Mouse (Mus musculus): ENCODE measurements around the gene Smg6.

Smg6 gene

DNA sequence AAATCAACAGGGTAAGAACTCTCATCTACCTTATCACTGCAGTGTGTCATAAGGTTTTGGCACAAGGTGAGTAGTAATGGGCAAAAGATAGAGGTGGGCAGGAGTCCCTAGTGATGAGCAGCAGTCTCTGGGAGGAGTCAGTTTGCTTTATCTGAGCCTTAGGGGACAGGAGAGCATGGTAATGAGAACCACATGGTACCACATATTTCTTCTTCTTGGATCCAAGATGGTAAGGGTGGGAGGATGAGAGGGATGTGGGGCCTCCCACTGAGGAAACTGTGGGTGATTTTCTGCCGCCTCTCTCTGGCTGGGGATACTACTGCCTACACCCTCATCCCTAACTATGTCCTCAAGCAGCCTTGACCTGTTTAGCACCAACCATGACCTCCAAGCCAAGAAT, 125.6 kb downstream of the Smg6 start:
- DNase-seq: no peak

DNA sequence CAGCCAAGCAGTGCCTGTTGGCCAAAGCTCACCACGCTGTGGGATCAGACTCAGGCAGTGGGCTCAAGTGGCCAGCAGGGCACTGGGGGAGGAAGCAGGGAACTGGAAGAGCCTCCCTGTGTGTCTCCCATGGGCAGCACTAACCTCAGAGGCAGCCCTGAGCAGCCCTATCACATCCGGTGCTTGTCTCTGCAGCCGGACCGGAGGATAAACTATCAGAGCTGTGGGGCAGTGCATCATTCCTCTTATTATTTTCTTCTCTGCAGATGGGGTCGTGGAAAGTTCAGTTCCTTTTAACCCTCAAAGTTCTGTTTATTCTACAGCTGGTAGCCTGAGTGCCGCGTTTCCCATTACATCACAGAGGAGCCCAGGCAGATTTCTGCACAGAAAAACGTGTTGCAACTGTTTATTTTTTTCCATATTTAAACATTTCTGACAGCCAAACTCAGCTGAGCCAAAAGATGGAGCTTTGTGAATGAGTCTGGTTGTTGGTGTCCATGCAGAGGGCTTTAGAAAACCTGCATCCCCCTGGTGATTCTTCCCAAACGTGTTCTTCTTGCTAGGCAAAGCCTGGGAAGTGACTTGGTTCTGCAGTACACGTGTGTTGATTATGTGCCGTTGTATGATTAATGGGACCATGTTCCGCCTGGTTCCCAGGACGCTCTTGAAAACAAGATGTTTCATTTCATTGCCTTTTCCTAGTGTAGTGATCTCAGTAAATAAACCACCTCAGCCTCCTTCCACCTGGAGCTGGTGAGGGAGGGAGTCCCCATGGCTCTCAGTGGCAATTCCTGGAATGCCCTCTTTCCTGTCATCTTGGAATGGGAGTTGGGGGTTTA, 126.3 kb downstream of the Smg6 start:
- DNase-seq: peak in 1 of 2 experiments; percentile 16

- DNase-seq: no peak
Observed at GRCm38 (mm10) chr11:75053020-75053419, 127.4 kb downstream of the Smg6 start.

DNA sequence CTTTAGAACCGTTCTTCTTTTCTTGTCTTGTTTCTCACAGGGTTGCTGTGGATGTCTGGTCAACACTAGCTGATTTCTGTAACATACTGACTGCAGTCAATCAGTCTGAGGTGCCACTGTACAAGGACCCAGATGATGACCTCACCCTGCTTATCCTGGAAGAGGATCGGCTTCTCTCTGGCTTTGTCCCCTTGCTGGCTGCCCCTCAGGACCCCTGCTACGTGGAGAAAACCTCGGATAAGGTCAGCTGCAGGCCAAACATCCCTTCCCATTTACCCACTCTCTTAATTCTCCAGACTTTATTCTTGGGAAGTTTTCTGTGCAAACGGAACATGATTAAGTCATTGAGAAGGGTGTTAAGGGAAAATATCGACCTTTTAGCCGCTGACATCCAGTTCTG, 128.1 kb downstream of the Smg6 start:
- no peak for DNase-seq

DNA sequence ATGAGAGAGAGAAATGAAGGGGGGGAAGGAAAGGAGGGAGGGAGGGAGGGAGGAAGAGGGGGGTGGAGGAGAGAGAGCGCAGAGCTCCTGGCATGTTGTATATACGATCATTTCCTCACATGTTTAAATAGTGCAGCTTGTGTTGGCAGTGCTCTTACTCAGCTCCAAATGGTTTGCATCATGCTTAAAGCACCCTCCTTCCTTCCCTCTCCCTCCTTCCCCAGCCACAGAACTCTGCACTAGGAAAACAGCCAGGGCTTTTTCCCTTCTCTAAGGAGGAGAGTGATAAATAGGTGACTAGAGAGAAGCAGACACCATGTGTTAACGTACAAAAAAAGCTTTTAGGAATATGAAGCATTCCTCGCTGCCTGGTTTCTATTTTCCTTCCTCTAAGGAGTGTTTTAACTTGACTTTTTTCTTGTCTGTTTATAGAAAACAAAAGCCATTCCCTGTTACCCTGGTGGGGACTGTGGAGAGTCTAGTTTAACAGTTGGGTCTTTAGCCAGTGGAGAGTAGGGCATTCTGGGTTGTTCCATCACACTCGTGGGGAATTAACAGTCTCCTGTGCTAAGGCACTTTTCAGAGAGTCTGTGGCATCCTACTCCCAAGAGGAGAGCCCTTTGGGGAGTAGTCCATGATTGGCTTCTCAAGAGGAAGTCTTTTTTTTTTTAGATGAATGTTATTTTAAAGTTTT, 128.7 kb downstream of the Smg6 start:
- DNase-seq: no peak

DNA sequence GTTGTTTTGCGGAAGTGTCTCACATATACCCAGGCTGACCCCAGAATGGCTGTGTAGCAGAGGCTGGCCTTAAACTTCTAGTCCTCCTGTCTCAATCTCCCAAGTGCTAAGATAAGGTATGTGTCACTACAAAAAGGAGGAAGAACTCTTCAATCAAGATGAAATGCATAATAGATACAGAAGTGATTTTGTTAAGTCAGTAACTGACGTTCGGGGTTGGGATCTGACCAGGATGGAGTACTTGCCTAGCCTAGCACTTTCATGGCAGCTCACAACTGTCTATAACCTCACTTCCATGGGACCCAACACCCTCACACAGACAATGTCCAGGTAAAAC, 129.2 kb downstream of the Smg6 start:
- DNase-seq: no peak

DNA sequence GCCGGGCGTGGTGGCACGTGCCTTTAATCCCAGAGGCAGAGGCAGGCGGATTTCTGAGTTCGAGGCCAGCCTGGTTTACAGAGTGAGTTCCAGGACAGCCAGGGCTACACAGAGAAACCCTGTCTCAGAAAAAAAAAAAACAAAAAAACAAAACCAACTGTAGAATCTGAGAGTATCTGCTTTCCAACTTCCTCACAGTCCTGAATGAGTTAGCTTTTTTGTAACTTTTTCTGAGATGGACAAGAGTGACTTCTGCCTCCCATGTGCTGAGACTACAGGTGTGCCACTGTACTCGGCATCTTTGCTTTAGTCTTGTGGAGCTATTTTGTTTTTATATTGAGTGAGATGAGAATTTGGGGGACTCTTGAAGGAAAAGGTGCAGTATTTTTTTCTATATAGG, 137.0 kb downstream of the Smg6 start:
- no peak for DNase-seq

DNA sequence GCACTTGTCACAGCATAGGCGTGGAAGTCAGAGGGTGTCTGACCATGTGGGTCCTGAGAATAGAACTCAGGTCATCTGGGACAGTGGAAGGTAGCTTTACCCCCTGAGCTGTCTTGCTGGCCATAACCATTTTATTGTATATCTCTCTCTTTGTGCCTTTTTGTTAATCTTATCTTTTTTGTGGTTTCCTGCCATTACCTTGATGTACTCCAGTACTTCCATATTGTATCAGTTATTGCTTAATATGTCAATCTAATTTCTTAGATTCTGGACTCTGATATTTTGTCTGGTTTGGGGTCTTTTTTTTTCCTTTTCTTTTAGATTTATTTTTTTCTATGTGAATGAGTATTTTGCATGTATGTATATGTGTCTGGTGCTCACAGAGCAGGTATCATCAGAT, 138.6 kb downstream of the Smg6 start:
- no peak for DNase-seq

GRCm38 (mm10) chr11:75071352-75071751, 145.7 kb downstream of the Smg6 start:
- no peak for DNase-seq

DNA sequence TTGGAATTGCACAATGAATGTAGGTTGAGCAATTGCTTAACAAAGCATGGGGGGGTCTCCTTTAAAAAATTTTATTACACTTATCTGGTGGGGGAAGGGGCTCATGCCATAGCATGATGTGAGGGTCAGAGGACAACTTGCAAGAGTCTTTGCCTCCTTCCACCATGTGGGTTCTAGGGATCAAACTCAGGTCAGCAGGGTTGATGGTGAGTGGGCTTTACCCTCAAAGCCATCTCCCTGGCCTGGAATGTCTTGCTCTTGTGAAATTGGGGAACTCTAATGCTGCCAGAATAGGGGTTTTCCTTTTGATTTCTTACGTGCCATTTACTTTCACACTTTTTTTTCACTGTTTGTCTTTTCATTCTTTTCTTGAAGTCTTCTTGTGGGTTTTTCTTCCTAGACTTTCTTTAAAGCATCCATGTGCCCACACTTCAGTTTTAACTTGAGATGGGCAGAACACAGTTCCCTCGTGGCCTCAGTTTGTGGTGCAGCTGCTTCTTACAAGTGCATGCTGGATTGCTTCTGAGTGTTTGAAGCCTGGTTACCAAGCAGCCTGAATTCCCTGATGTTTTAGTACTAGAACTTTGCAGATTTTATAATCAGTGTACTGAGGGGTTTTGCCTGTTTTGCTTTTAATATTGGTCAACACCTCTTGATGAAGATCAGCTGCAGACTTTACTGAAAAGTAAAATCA, 147.5 kb downstream of the Smg6 start:
- DNase-seq: no peak

DNA sequence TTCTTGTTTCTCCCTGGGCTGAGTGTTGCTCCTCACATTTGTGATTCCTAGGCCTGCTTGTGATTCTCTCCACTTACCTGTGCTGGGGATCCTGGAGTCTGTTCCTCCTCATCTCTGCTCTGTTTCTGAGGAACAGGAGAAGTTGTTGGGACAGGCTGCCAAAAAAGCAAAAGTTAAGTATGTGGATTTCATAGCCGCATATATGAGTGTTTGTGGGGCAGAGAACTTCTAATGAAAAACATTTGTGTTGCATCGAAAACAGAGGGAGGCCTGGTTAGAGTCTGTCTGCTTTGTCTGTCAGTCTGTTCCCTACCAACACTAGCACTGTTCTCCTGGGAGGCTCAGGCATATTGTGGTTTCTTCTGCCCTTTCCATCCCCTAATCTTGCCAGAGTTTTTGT, 148.1 kb downstream of the Smg6 start:
- DNase-seq: no peak

GRCm38 (mm10) chr11:75074543-75074942, 148.9 kb downstream of the Smg6 start:
- DNase-seq: no peak

GRCm38 (mm10) chr11:75078616-75079015, 153.0 kb downstream of the Smg6 start:
- peak; percentile 40 to 44 for DNase-seq

GRCm38 (mm10) chr11:75083031-75083430, 157.4 kb downstream of the Smg6 start:
- DNase-seq: no peak

DNA sequence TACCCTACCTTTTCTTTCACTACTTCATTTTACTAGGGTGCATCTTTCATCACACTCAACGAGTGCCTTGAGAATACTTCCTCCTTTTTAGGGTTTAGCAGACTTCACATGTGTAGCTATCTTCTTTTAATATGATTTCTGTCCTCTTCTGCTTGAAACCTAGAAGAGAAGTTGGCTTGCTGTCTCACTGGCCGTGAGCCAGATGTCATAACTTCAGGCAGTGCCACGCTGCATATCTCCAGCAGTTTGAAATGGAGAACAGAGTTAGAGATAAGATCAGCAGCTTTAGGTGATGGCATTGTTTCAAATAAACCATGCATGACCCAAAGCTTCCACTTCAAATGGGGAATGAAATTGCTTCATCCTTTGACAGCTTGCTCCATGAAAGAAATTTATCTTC, 166.5 kb downstream of the Smg6 start:
- no peak for DNase-seq

- peak; percentile 18 to 26 for DNase-seq
Observed at GRCm38 (mm10) chr11:75092656-75093055, 167.0 kb downstream of the Smg6 start.

DNA sequence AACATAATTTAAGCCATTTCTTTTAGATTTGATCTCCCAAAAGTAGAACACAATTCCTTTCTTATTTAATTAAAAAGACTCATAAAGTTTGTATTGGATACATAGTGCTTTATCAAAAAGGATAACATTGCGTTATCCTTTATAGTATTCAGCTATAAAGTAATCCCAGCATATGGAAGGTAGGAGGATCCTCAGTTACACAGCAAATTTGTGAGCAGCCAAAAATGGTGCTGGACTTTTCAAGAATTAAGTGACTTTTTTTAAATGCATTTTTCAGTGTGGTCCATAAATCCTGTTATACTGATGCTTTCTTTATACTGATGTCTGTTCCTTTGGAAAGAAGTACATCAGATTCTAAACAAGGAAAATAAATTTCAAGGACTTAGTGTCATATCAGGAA, 169.1 kb downstream of the Smg6 start:
- no peak for DNase-seq

GRCm38 (mm10) chr11:75102763-75103339, 177.2 kb downstream of the Smg6 start:
- DNase-seq: no peak

DNA sequence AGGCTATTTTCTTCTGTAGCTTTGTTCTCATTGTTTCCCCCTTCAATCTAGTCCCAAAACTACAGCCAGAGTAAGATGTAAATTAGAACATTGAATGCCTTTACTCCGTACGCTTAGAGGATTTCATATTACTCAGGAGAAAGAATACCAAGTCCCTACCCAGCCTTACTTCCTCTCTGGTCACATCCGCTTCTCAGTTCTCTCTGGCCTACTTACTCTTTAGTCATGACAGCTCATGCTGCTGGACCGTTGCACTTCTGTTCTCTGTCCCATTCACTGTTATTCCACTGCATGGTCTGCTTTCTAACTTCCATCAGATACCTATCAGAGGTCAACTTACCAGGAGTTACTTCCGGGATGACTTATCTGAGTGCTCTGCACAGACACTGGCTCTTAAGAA, 181.0 kb downstream of the Smg6 start:
- DNase-seq: no peak

DNA sequence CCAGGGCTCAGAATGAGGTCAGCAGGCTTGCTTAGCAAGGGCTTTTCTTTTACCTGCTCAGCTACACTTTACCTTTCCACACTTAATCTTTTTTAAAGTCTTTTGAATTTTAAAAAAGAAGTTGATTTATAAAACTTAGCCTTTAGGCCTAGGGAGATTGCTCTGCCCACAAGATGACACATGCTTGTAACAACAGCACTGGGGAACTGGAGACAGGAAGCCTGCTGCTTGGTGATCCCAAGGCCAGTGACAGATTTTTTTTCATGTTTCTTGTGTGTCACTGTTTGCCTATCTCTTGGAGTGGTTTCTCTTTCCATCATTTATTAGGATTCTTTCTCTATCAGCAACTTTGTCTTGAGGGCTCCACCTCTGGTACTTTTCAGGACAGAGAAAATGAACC, 183.3 kb downstream of the Smg6 start:
- DNase-seq: no peak

GRCm38 (mm10) chr11:75116379-75116778, 190.8 kb downstream of the Smg6 start:
- DNase-seq: no peak

GRCm38 (mm10) chr11:75118141-75118540, 192.5 kb downstream of the Smg6 start:
- no peak for DNase-seq

- DNase-seq: peak; percentile 51 to 53
Observed at GRCm38 (mm10) chr11:75119298-75119697, 193.7 kb downstream of the Smg6 start.

DNA sequence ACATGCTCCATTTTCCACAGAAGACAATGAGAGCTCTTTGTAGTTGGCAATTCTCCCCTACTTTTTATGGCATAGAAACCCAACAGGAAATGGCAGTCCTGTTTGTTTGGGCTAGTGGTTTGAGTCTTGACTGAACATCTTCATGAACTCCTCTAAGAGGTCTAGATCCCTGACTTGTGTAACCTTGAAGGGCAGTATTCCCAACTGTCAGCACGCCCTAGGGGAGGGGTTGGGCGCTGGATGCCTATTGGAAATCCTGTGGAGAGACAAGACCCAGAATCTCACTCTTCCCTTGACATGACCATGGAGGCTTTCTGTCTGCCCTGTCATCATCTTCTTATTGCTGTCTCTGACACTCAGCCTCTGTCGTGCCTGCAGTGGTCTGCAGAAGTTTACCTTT, 194.2 kb downstream of the Smg6 start:
- DNase-seq: no peak

All from cerebellum, postnatal 36 days (tissue).